Mouse (Mus musculus) spleen, postnatal 36 days (tissue): ENCODE data around the gene Mapkbp1.

ENCODE experiments used
- DNase-seq, 2 experiments: peaks; one replicate each; pipeline ENCODE4 v3.0.0; 2022; ENCODE audit warnings: low spot score in 2 of 2, mixed read lengths in 1 of 2

The Mapkbp1 gene

DNA sequence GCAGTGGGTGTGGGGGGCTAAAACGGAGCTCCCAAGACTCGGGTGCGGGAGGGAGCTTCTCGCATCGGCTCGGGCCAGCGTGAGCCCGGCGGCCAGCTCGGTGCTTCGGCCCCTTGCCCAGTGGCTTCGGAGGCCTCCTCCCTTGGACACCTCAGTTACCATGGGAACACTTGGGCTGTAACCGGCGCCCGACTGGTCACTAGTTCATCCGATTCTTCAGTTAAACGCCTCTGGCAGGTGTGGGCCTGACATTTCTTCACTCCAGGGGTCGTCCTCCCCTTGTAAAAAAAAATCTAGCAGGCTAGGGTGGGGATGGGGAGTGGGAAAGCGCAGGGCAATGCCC, at the start of gene Mapkbp1:
Gene Mapkbp1, plus strand, starts transcription at position 163 of the 343 bp plus-strand sequence.
- DNase-seq = no peak

DNA sequence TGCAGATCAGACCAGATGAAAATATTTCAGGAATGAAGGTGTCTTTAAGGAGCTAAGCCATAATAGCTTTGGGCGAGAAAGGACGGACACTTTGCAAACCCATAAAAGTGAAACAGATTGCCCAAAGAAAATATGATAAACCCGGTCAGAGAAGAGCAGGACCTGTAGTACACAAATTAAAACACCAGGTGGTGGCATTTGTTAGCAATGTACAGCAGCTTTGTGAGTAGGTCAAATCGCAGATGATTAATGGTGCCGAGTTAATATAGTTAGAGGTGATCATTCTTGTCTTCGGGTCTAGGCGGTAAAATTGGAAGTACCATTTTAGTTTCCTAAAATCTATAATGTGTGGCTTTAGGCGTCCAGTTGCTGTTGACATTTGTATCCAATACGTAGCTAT, 1.9 kb upstream of the Mapkbp1 start:
- peak; percentile 35 to 56 for DNase-seq

DNA sequence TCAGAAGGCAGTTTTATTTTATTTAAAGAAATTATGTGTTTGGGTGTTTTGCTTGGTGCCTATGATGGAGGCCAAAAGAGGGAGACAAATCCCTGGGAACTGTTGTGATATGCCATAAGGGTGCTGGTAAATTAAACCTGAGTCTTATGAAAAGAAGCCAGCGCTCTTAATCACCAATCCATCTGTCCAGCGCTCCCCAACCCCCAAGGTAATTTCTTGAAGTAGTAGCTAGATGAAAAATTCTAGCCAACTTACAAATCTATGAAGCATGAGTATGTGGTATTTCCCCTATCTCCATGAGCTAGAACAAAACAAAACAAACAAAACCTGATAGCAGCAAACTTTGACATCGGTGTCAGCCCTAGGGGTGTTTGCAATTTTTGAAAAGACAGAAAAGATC, 1.2 kb upstream of the Mapkbp1 start:
- no peak for DNase-seq

DNA sequence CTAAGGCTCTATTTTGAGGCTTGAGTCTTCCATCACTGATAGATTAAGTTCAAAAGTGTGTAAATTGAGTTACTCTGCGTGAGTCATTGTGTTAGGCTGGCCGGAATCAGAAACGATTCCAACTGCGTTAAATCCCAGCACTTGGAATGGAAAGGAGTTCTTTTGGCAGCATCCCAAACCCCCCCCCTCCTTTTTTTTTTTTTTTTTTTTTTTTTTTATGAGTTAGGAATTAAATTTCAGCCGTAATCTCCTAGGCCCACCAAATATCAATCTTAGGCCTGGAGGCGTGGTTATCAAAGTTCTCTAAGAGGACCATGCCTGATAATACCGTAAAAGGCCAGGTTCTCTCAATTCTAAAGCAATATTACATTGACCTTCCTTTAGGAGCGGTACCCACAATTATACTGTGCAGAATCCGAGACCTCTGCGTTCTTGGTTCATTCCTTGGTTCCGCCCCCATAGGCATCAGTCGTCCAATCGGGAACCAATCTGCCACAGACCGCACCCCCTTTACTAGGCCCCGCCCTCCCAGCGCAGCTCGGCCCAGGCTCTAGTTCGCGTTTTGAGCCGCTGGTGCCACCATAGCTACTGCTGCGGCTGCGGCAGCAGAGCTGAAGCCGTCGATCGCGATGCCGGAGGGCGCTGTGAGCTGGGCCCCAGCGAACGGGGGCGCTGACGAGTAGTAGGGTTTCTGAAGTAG, 512 bp upstream of the Mapkbp1 start:
- DNase-seq = peak; percentile 94 to 95

DNA sequence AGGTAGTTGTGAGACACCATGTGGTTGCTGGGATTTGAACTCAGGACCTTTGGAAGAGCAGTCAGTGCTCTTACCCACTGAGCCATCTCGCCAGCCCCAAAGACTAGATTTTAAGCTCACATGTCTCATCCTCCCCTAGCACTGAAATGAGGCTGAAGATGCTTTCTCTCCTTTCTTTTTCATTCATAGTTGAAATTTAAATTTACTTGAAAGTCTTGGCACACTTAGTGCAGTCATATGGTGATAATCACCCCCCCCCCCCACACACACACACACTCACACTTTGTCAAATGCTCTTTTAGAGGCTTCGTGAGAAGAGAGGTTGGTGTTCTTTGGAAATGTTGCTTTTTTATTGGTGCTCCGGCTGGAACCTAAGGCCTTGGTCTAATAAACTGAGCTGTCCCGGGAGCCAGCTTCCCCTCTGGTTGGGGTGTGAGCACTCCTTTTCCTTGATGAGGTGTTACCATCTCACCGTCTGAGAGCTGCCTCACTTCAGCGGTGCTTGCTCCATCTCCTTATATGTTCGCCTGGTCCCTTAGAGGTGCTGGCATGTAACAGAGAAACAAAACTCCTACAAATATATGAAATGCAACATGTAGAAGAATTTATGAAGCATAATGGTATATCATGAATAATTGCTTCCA, 8.0 kb downstream of the Mapkbp1 start:
- no peak for DNase-seq

DNA sequence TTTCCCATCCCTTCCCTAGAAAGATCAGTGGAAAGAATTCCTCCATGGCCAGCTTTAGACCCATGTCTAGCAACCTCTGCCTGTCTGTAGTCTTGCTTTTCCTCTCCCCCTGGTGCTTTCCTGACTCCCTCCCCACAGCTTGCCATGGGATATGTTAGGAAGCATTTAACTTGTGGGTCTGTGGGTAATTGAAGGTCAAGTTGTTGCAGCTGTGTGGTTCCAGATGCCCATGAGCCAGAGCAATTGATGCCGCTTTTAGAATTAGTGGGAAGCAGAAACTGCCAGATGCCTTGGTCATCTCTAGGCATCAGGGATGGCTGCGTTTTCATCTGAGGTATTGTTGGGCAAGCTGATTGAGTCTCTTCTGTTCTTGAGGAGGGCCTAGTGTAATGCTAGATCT, 9.1 kb downstream of the Mapkbp1 start:
- DNase-seq = no peak

DNA sequence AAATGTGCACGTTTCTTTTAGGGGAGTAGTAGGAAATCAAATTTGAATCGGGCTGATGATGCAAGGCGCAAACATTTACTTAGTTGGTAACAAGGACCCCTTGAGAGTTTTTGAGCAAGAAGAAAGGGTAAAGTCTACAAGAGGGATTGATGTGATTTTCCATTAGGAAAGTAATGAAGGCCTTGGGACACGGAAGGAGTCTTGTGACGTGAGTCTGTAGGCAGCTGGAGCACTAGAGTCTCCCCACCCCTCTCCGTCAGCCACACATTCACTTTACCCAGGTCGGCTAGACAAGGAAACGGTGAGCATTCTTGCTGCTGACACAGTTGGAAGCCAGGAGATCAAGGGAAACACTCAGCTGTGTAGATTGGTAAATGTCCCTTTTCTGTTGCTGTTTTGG, 13.4 kb downstream of the Mapkbp1 start:
- DNase-seq = no peak

DNA sequence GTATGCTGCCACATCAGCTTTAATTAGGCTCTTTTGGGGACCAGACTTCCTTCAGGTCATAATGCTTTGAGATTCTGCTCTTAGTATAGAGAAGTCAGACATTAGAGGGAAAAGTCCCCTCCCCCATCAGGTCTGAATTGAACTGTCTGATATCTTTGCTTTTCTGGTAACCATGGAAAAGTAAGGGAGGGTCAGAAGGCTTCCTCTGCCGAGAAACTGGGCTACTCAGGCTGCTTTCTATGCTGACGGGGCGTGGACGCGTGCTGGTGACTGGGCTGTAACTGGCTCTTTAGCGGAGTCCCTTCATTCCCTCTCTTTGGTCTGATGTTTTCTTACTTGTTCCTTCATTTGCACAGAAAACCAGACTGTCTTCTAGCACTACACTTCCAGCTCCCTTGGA, 13.9 kb downstream of the Mapkbp1 start:
- DNase-seq = no peak

DNA sequence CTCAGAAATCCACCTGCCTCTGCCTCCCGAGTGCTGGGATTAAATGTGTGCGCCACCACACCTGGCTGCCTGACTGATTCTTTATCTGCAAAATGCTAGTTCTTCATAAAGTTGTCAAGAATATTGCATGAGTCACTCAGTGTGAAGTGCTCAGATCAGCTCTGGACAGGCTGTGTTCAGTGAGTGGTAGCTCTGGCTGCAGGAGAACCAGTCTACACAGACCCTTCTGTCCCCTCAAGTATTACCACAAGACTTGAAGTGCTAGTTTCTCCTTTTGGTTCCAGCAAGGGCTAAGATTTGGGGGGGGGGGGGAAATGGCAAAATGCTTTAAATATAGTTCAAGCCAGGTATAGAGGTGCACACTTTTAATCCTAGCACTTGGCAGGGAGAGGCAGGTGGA, 14.9 kb downstream of the Mapkbp1 start:
- DNase-seq = no peak

DNA sequence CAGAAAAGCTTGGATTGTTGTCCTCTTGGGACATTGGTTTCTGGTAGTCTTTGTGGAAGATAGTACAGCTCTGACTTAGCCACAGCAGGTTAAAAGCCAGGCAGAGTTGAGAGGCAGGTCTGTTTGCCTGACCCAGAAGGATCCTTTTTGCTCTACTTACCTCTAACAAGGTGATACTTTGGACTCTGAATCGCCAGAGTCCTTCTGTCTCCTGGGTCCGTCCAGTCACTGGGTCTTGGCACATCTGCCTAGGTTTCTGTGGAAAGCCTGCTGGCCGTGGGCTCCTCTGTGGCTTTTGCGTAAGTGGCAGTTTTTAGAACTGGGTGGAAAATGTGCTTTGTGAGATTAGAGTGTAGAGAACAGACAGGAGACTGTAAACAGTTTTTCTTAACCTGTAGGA, 16.5 kb downstream of the Mapkbp1 start:
- no peak for DNase-seq

DNA sequence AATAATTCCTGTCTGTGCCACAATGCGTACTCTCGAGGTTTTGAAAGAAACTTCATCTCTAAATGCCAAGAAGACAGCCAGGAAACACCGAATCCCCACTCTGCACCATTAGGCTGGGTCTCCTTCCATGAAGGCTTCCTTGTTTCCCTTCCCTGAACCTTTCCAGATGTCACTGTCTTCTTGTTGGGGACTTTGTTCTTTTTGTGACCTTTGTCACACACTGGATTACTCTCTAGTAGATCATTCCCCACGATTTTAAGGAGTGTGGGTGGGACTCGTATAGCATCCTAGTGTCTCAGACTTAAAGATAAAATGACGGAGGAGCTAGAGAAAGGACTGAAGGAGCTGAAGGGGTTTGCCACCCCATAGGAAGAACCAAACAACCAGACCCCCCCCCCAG, 18.4 kb downstream of the Mapkbp1 start:
- no peak for DNase-seq

DNA sequence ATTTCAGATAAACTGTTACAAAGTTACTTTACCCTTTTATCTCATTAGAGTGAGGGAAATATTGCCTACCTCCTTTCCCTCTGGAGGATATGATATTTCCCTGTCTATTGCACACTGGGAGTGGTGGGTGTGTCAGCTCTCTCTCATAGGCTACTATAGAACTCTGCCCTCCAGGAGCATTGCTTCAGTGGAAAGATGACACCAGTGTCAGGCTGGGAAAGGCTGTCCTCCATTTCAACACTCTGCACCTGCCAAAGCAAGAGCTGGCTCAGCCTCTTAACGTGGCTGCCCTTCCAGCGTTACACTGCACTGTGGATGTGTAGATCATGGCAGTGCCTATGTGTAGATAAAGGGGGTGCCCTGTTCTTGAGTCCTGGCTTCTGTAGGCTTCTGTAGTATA, 19.9 kb downstream of the Mapkbp1 start:
- no peak for DNase-seq

DNA sequence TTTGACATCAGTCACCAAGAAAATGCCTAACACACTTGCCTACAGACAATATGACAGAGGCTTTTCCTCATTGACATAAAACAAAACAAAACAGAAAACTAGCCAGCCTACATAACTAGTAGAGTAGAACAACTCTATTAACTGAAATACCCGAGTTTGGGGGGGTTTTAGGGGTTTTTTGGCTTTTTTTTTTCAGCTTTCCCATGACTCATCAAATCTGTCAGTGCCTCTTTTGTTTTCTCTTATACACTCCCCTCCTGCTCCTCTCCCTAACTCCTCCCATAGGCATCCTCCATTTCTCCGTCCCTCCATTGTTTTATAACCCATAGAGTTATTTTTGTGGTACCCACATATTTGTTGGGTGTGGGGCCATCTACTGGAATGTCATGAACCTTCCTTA, 21.0 kb downstream of the Mapkbp1 start:
- DNase-seq = no peak

DNA sequence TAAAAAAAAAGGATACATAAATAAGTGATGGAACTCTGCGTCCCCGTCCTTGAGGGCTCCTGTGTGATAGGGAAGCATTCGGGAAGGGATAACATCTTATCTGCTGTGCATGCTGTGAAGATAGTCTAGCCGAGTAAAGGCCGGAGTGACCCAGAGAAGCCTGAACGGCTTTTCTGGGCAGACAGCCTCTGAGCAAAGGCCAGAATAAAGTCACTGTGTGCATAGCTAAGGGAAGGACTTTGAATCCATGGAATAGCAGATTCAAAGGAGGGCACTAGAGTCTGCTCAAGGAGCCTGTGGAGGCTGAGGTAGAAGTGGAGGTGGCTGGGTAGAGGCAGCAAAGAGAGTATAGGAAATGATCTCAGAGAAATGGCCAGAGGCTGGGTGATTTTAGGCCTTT, 22.3 kb downstream of the Mapkbp1 start:
- DNase-seq = no peak

DNA sequence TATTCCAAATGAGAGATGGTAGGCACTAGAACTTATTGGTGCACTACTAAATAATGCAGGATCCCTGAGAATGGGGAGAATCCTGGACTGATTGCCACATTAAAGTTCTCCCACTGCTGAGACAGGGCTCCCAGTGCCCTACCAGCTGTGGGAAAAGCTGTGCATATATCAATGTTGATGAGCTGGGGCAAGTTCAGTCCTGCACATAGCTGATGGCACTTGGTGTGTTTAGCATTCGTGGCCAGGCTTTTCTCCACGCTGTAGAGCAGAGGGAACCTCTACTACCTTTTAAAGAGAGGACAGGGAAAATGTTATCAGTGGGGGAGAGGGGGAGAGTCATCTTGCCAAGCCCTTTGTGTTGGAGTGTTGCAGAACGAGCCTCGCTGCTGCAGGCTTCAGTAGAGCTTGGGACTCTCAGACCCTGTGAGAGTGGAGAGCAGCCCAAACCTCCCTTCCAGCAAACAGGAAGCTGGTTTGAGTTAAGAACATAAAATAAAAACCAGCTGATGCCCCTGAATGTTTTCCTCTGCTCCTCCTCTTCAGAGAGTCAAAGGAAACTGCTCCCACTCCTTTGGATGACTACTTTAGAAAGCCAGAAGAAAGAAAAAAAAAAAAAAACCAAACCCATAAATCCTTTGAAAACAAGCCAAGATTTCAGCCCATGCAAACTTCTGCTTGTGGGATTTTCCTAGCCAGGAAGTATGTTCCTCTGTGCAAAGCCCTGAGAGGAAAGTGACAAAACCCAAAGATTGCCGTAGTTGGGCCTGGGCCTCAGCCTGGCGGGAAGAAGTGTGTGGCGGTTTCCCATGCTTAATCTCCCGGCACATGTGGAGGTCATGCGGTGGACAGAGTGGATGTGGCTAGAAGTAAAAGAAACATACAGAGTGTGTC, 23.1 kb downstream of the Mapkbp1 start:
- no peak for DNase-seq

DNA sequence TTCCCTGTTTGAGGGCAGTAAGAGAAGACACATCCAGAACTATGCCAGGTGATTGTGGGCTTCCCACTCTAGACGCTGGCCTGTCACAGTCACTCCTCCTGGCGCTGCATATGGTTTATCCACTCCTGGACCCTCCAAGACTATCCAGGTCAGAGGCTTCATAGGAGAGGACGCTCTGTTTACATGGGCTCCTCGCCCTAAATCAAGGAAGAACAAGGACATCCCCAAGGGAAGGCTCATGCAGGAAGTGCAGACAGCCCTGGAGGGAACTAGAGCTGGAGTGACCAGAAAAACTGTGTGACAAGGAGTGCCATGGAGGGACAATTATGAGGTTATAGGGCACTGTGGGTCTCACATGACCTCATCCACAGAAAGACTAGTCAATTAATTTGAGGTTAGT, 24.9 kb downstream of the Mapkbp1 start:
- DNase-seq = no peak

DNA sequence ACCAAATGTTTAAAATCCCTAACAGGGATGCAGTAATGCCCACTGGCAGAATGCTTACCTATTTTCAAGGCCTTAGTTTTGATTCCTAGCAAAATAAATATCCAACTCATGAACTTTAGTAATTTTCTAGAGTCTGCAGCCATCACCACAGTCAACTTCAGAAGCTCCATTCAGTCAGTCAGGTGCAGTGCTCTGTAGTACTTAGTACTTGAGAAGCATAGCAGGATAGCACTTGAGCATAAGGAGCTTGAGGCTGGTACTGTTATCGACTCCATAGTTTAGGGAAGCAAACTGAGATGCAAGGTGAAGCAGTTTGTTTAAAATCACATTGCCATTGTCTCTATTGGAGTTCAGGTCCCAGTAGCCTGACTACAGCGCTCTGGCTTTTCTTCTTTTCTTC, 27.2 kb downstream of the Mapkbp1 start:
- DNase-seq = no peak

DNA sequence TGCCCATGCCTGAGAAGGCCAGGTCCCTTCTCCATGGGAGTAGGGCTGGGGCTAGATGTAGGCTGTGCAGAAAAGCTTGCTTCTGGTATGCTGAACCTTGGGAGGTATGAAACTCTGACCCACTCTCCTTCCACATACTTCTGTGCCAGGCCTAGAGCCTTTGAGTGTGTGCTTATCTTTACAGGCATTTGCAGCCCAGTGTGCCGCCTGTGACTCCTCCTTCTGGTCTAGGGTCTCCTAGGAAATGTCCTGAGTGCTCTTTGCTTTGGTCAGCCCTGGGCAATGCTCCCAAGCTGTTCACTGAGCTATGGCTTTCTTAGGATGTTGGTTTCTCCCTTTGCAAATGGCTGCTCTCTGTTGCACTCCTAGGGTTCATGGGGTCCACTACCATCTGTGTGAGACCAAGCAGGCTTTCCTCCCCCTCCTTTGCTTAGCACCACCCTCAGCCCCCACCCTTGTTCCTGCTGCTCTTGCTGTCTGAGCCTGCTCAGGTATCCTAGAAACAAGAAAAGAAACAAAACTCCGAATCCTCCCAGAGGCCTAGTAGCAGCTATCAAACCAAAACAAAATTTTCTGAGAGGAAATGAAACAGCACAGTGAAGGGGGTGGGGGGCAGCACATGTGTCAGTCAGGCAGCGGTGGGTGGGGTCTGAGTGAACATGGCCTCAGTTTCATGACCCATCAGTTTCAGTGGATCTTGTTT, 28.5 kb downstream of the Mapkbp1 start:
- DNase-seq = no peak

DNA sequence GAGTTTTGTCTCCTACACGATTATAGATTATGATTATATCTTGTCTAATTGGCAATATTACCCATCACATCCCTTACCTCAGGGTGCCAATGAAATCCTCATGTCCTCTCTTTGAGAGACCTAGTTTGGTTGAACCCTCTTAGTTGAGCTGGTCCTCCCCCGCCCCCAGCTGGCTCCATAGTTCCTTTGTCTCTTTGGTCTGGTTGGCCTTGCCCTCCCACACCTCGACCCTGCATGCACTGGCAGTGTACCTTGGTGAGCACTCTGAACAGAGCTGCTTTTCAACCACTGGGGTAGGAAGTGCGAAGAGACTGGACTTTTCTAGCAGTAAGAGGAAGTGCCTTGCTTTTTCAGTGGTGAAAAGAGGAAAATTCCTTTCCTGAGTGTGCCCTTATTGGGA, 29.5 kb downstream of the Mapkbp1 start:
- no peak for DNase-seq

DNA sequence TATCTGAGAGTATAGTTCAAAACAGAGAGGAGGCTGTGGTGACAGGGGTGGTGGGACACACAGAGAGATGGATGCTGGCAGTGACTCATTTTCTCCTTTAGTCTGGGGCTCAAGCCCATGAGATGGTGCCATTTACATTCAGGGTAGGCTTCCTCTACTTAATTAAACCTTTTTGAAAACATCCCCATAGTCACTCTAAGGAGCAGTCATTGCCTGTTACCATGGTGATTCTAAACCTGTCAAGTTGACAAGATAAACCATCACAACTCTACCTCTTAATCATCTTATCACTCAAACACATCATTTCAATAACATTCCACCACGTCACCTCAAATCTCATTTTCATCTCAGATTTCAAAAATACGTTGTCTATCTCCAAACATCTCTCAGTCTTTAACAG, 31.5 kb downstream of the Mapkbp1 start:
- no peak for DNase-seq

DNA sequence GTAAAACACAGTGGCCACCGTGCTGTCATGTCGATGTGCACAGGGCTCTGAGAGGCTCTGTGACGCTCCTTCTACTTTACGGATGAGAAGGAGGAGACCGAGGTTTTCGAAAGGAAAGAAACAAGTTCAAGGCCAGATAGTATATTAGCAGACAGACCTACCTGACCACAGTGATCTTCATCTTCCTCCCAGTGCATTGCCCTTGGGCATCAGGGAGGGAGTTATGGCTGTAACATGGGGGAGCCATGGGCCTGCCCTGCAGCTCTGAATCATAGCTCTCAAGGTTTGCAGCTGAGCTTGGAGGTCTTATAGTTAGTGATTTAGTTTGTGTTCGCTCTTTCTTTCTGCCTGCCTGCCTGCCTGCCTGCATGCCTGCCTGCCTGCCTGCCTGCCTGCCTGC, 34.2 kb downstream of the Mapkbp1 start:
- no peak for DNase-seq

DNA sequence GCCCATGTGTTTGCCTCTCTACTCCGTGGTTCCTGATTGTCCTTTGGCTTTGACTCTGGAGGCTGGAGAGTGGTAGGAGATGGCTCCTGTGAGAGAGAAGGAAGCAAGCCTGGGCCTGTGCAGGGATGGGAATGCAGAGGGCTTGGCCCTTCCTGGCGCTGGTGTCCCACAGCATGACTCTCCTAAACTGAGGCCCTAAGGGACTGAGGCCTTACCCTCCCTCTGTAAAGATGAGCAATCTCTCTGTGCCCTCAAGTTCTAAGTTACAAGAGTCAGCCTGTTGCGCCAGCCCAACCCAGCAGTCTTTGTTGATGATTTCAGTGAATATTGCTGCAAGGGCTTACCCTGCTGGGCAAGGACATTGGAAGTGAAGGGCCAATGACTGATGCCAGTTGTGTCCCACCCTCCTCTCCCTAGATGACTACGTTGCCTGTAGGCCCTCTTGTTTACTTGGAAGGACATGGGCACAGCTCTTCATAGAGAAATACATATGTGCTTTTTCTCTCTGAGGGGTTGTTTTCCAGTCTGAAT, 35.2 kb downstream of the Mapkbp1 start:
- no peak for DNase-seq
